In the genomic region with DNA sequence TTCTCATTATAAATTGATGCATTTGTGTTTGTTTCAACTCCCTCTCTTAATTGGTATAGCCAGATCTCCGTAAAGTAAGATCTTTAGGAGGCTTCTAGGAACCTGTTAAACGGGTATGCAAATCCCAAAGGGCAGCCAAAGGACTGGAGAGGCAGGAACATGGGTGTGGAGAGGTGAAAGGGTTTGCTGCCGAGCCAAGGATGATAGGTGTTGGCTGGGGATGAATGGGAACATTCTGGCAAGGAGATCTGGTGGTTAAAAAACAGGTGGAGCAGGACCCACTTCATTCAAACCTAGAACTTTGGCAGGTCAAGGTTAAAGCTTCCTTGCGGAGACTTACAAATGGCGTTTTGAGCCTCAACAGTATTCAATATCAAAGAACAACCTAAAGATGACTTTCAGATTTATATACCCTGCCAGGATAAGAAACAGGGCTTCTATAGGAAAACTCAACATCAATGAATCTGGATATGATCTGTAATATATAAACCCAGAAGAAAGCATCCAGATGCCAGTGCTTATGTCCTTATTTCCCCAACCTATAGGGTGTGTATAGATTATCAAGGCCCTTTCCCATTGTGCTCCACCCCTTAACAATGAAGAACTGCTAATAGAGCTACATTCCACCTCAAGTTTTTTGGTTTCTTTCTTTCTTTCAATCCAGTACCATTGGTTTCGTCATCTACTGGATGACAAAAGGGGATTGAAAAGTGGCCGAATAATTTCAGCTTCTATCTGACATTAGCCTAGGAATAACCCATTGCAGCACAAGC, we compare ENCODE assay signal across 10 mouse cellular contexts. TPM values are rescaled to one million over a fixed set of nuclear protein-coding genes. Genes with fewer than 3 reads are reported as not detected.
A peak's percentile ranks its signal among the peaks of the same experiment; 100 is the strongest.
DNase-seq lines count a peak whose midpoint lies in the region; ATAC-seq and TF ChIP-seq lines count a peak whose summit lies in the region.
"Had no signal": no experiment of that assay in that cellular context is flagged by ENCODE, and none has a peak within 500 bp of the region (broad histone marks: within the 10 kb centered on the region; RNA-seq: fewer than 3 reads in every experiment).

No protein-coding gene starts in this region.

- peaks cover 6 to 16% of the 10 kb centered on the region in 2 experiments for H3K4me1 ChIP-seq in ES-E14 (ENCODE audit: control insufficient read depth in 2 of 2, insufficient read depth in 2 of 2, low read length in 2 of 2, poor library complexity in 1 of 2)
- no peaks in the 10 kb centered on the region; the same call in 1 of the 2 replicates for H3K4me1 ChIP-seq in hindbrain, embryonic 11.5 days (replicated peaks; ENCODE audit: control insufficient read depth, insufficient read depth, low read length)

- in situ Hi-C loops in ES-E14 (cut with MboI; ENCODE audit: low sequenced_read_pairs in 2 of 2, unreplicated experiment in 2 of 2): loop anchor here in 1 of 2 experiments (25.0 kb wide), 1 partner anchor 396 kb away; no protein-coding TSS in a partner anchor

- H3K27ac ChIP-seq in ES-E14 (ENCODE audit: insufficient read depth, low read depth, low read length, poor library complexity, severe bottlenecking): peak overlapping the region; percentile 100
- H3K27ac ChIP-seq in hindbrain, embryonic 11.5 days (ENCODE audit: low read depth, low read length): peak overlapping the region; percentile 95
- H3K27ac ChIP-seq: liver, embryonic 14.5 days had no signal

- H3K36me3 ChIP-seq in ES-E14 (ENCODE audit: control insufficient read depth, insufficient read depth, low read length, poor library complexity, severe bottlenecking): peaks cover 5% of the 10 kb centered on the region
- H3K36me3 ChIP-seq in hindbrain, embryonic 11.5 days (ENCODE audit: control insufficient read depth, insufficient read depth, low read length): no peaks in the 10 kb centered on the region

- peak overlapping the region; percentile 43 for H3K4me2 ChIP-seq in hindbrain, embryonic 11.5 days (replicated peaks; ENCODE audit: low read depth, low read length)

- intact Hi-C loops in left cerebral cortex, postnatal 4 days (cut with DNase I): no loop called here

- no peak for ATAC-seq in hindbrain, embryonic 11.5 days (ENCODE audit: low FRiP score)

- no peak overlapping the region; the same call in 1 of the 2 replicates for H3K9ac ChIP-seq in ES-E14 (ENCODE audit: insufficient read depth, low read depth, low read length, poor library complexity, severe bottlenecking)
- no peak overlapping the region for H3K9ac ChIP-seq in hindbrain, embryonic 11.5 days (ENCODE audit: low read depth, low read length)

- H3K27me3 ChIP-seq in hindbrain, embryonic 11.5 days (ENCODE audit: control insufficient read depth, insufficient read depth, low read length): no peaks in the 10 kb centered on the region

- 43% methylated on average over 7 of the region's 7 CpGs for WGBS in hindbrain, embryonic 11.5 days

- H3K9me3 ChIP-seq in ES-E14 (ENCODE audit: control insufficient read depth, insufficient read depth, low read depth, low read length): no peaks in the 10 kb centered on the region
- H3K9me3 ChIP-seq in hindbrain, embryonic 11.5 days (ENCODE audit: control insufficient read depth, low read length): no peaks in the 10 kb centered on the region

- H3K4me3 ChIP-seq in ES-E14 (ENCODE audit: insufficient read depth in 1 of 2, low read depth in 1 of 2, low read length in 2 of 2, poor library complexity in 1 of 2, severe bottlenecking in 1 of 2): peak overlapping the region; percentile 23 to 34; a peak in 3 of 4 replicates
- peak overlapping the region; percentile 81; the same call in 1 of the 2 replicates for H3K4me3 ChIP-seq in hindbrain, embryonic 11.5 days (ENCODE audit: low read depth, low read length)

- DNase-seq in cerebellum, adult 9-10 months: peak; percentile 17
- DNase-seq in cerebellum, adult 8-10 months: no peak
- DNase-seq in ES-E14 (ENCODE audit: low read depth, low spot score): peak; percentile 82
- peak; percentile 21 for DNase-seq in hindbrain, embryonic 11.5 days (ENCODE audit: low spot score)
- peak; percentile 53 for DNase-seq in lung, postnatal 25 days (ENCODE audit: low spot score)
- DNase-seq in spleen, adult 18-20 months: no peak
- DNase-seq in thymus, postnatal 14 days: no peak
- no peak for DNase-seq in left cerebral cortex, postnatal 4 days
- DNase-seq: adrenal gland, adult 2 months had no signal

TF ChIP-seq in ES-E14, 5 proteins besides CTCF, POLR2A, EP300 and RAD21:
- TF ChIP-seq ZC3H11A (IDR thresholded peaks at IDR 0.05; ENCODE audit: borderline replicate concordance, low read depth, low read length) (no peak), CHD2 (IDR thresholded peaks at IDR 0.05; ENCODE audit: low read depth, low read length) (peak; percentile 45; the same call in 1 of the 2 replicates)

RNA-seq across cellular contexts. Expression of gene Phc1, which starts 0.9 kb away (rescaled TPM):
- total RNA-seq in ES-E14 (2012; rRNA removed): 169 and 238 TPM in 2 replicates
- 33.6 and 36.7 TPM in 2 replicates for polyA plus RNA-seq in hindbrain, embryonic 11.5 days (2014; fragmentation: Nextera tagmentation; extraction: Ambion mirVana)
- 100 to 1,000 TPM; 107 to 111 TPM for total RNA-seq in left cerebral cortex, postnatal 4 days (2021)

RNA-seq across cellular contexts. Expression of gene M6pr, which starts 32.7 kb away (rescaled TPM):
- 297 and 332 TPM in 2 replicates for total RNA-seq in ES-E14 (2012; rRNA removed)
- polyA plus RNA-seq in hindbrain, embryonic 11.5 days (2014; fragmentation: Nextera tagmentation; extraction: Ambion mirVana): 84.4 and 91.4 TPM in 2 replicates
- total RNA-seq in left cerebral cortex, postnatal 4 days (2021): 10 to 100 TPM; 35.2 to 38.2 TPM

RNA-seq across cellular contexts. Expression of gene Klrg1, which starts 58.5 kb away (rescaled TPM):
- total RNA-seq in ES-E14 (2012; rRNA removed): not detected in 2 replicates
- polyA plus RNA-seq in hindbrain, embryonic 11.5 days (2014; fragmentation: Nextera tagmentation; extraction: Ambion mirVana): 0.20 and 0.28 TPM in 2 replicates
- under 1 TPM in 1 of 2 experiments, not detected in 1; 0.66 TPM for total RNA-seq in left cerebral cortex, postnatal 4 days (2021)
- polyA plus RNA-seq: adrenal gland, adult 2 months; liver, embryonic 14.5 days had no signal

Comparison
In these comparisons a context has a peak if more than half of its experiments do, and no peak if none do; other contexts are left out.
1. DNase-seq: peak in cerebellum, adult 9-10 months (single experiment), ES-E14 (single experiment), hindbrain, embryonic 11.5 days (single experiment) and lung, postnatal 25 days (single experiment); none in cerebellum, adult 8-10 months (single experiment), spleen, adult 18-20 months (0 of 2), thymus, postnatal 14 days (single experiment) and left cerebral cortex, postnatal 4 days (single experiment).